Mouse (Mus musculus): ENCODE measurements around the gene 2810004N23Rik.

2810004N23Rik gene

DNA sequence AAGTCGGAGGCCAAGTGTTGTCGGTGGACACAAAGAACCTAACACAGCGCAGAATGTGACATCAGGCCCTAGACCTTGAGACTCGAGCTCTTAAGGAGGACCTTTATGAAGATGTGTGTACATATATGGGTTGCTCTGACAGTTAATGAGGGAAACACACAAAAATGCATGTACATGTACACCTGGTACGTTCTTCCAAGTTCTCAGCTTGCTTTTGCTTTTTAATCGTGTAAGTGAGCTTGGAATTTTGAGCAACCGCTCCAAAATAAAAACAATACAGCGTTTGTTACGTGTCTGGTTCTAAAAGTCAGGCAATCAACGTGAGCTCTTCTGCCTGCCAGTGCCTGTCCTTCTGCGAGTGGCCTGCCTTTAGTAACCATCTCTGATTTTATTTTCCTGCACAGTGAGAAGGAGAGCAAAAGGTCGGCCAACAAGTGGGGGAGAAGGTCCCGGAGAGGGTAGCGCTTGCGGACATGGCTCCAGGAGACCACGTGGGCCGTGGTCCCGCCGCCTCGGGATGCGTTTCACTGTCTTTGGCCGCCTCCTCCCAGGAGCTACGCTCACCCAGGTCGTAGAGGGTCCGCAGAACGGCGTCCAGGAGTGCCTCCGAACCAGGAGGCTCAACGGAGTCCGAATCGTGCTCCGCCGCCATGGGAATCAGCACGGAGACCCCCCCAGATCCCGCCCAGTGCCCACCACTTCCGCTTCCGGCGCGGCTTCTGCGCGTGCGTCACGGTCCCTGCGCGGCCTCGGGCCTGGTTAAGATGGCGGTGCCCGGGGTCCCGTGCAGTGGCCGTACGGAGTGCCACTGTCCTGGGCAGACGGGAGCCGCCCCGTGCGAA lies at the start of gene 2810004N23Rik, which contains the start of gene Gnpat:
2810004N23Rik (minus strand) TSS at position 800 of the 842 bp plus-strand sequence.
Gnpat (plus strand) TSS at position 713 of the 842 bp plus-strand sequence.
- peak; percentile 96 for DNase-seq

GRCm38 (mm10) chr8:124911938-124912872 lies 49.3 kb upstream of the 2810004N23Rik start:
- DNase-seq: peak in 1 of 2 experiments; percentile 31

GRCm38 (mm10) chr8:124910349-124910748 lies 47.4 kb upstream of the 2810004N23Rik start:
- peak; percentile 85 to 89 for DNase-seq

- peak in 1 of 2 experiments; percentile 55 for DNase-seq
These were observed 47.0 kb upstream of the 2810004N23Rik start for GRCm38 (mm10) chr8:124909936-124910335.

GRCm38 (mm10) chr8:124905482-124905881 lies 42.6 kb upstream of the 2810004N23Rik start:
- no peak for DNase-seq

DNA sequence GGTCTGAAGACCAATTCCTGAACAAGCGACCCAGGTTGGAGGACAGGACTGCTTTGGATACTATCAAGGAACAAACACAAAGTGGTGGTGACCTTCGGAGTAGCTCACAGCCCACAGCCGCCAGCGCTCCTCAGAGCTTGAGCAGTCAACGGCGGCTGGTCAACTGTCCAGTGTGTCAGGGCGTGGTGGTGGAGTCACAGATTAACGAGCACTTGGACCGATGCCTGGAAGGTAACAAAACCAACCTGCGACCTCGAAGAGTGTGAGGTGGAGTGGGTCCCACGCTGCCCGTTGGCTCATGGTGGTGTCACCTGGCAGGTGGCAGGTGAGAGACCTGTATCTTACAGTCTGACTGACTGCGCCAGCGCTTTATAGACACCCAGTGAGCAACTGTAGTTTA lies 40.3 kb upstream of the 2810004N23Rik start:
- DNase-seq: no peak

DNA sequence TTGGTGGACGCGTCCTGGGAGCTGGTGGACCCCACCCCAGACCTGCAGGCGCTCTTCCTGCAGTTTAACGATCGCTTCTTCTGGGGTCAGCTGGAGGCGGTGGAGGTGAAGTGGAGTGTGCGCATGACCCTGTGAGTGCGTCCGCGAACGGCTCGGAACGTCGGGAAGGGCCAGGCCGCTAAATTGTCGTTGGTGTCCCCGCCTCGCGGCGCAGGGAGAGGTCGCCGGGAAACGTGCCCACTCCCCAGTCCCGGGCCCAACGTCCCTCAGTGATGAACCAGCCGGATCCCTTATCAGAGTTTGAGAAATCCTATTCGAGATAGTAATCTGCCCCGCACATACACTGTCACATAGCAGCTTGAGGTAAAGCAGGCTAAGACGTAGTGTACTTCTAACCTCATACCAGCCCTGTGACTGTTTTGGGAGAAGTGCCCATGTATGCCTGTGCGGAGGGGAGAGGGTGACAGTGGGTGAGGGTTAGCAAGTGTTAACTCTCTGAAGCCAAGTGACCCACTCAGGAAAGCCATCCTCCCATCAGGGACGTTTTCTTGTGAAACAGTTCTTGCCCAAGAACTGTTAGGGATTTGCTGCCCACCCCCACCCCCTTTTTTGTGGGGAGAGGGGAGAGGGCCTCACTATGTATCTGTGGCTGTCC lies 35.5 kb upstream of the 2810004N23Rik start:
- peak in 1 of 2 experiments; percentile 38 for DNase-seq

- peak; percentile 99 for DNase-seq
These were observed 34.7 kb upstream of the 2810004N23Rik start, which contains the start of the genes Exoc8 and Sprtn for GRCm38 (mm10) chr8:124897386-124898250. Gene Exoc8, minus strand, starts transcription at chr8:124897705. Gene Sprtn, plus strand, starts transcription at chr8:124897886.

DNA sequence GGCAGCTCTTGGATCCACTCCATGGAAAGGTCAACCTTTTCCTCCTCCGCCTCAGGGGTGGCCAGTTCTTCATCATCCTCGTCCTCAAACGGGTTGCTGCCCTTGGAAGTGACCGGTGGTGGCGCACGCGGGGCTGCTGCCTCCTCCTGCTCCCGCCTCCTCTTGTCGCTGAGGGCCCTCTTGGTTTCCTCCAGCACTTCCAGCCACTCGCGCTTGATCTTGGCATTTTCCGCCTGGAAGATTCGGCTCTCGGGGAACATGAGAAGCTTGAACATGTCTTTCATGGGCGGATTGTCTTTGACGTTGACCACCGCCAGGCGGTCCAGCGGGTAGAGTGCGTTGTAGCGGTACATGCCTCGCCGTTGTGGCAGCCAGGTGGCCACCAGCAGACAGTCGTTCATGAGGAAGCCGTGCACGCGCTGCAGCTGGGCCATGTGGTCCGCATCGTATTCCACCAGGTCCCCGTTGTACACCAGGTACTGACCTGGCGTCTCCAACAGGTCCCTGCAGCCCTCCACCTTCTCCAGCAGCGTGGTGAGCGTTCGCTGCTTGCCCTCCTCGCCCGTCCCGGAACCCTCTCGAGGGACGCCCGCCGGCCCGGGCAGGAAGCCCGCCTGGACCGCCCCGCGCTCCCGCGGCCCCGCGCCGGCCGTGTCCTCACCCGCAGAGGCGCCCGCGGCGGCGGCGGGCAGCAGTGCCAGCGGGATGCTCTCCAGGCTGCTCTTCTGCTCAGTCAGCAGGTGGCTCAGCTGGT lies 33.9 kb upstream of the 2810004N23Rik start:
- DNase-seq: peak; percentile 82 to 88

GRCm38 (mm10) chr8:124896010-124896631 lies 33.2 kb upstream of the 2810004N23Rik start:
- peak in 1 of 2 experiments; percentile 38 for DNase-seq

DNA sequence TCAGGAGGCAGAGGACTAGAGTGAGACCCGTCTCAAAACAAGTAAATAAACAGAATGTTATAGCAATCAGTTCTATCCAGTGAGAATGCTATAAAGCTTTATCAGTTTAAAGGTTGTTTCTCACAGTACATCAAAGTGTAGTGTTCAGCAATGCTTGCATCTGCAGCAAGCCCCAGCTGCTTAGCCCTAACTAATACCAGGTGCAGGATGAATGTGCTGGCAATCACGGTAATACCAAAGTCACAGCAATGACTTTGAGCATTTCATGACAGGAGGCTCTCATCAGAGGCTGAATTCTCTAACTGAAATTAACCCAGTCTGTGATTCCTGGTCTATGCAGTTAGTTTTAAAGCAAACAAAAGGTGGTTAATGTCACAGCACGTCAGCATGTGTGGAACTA lies 29.7 kb upstream of the 2810004N23Rik start:
- DNase-seq: no peak

DNA sequence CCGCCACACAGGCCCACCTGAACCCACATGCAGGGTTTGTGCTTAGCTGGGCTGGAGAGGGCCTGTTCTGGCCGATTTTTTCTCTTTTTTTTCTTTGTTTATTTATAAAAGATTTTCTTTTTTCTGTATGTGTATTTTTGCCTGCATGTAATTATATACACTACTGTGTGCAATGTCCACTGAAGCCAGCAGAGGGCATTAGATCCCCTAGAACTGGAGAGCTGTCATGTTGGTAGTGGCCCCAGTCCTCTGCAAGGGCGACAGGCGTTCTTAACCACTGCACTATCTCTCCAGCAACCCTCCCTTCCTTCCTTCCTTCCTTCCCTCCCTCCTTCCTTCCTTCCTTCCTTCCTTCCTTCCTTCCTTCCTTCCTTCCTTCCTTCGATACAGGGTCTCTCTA lies 25.5 kb upstream of the 2810004N23Rik start:
- DNase-seq: no peak

GRCm38 (mm10) chr8:124878946-124879526 lies 16.1 kb upstream of the 2810004N23Rik start:
- no peak for DNase-seq

DNA sequence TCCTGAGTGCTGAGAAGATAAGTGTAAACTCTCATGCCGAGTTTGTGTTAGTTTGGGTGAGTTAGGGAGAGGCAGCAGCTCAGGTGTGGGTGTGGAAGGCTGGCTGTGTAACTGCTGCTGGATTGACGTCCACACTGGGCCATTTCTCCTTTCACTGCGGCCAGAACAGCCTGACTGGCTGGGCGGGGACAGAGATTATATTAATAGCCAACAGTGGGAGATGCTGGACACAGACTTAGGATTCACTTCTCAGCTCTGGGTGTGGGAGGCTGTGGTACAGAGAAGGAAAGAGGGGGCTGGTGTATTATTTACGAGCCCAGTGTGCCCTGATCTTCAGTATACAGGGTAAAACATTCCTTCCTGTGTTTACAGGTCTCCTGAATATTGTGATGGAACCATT lies 15.2 kb upstream of the 2810004N23Rik start:
- no peak for DNase-seq

- DNase-seq: no peak
These were observed 9.8 kb upstream of the 2810004N23Rik start for GRCm38 (mm10) chr8:124872690-124873089.

DNA sequence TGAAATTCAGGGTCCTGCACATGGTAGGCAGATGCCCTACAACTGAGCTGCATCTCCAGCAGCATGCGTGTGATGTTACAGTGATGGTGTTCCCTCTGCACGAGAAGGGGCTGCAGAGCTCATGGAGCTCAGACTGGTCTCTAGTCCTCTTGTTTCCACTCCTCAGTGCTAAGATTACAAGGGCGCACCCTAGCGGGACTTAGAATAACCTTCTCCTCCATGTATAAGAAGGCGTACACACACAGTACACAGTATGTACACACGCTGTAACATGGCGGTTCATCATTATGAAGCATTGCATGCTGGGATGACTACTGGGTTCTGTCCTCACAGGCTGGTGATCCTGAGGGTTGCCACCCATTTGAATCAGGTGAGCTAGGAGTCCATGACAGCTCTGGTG lies 9.2 kb upstream of the 2810004N23Rik start:
- DNase-seq: no peak

DNA sequence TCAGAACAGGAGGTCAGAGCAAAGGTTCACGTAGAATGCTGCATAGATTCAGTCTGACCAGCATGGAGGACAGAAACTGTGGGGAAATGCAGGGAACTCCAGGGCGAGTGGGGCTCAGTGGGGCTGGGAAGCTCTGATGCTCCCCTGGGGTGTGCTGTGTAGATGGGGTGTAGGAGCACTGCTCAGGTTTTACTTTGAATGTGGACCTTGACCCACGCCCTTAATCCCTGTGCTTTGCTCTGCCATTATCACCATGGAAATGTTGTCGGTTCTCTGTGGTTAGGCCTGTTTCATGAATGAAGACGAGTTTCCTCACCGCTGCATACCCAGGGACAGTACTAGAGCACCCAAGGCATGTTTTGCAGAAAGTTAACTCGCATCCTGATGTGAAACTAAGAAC lies 8.6 kb upstream of the 2810004N23Rik start:
- DNase-seq: no peak

DNA sequence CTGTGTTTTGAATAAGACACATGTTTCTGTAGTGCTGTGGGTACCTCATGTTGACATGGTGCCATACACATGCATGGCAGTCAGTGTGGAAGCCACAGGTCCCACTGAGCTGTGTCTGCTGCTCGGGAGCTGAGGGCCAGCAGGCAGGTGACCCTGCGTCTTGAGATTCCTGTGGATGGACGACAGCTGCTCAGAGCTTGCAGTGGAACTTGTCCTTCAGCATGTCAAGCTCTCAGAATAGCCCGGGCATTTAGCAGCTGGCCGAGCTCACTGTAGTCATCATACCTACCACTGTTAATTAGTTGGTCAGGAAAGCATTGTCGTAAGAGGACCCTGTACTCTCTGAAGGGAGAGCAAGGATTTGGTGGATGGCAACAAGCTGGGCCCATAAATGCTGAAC lies 6.8 kb upstream of the 2810004N23Rik start:
- DNase-seq: no peak

DNA sequence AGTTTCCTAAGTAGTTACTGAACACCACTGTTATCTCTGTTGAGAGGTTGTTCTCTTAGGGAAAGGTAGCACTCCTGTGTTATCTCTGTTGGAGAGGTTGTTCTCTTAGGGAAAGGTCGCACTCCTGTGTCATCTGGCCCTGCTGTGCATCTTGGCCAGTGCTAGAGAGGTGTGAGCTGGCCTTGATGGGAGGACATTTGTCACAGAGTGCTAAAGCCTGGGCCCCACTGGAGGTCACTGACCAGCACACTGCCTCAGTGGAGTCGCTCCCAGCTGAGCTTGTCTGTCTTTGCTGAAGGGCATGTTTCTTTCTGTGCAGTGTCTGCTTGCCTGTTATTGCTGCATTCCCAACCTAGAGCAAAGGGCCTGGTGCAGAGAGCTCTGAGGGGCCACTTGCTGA lies 4.2 kb upstream of the 2810004N23Rik start:
- no peak for DNase-seq

GRCm38 (mm10) chr8:124866669-124867068 lies 3.7 kb upstream of the 2810004N23Rik start:
- DNase-seq: no peak
